Mouse (Mus musculus): ENCODE results near the gene Gm6760.

The Gm6760 gene

DNA sequence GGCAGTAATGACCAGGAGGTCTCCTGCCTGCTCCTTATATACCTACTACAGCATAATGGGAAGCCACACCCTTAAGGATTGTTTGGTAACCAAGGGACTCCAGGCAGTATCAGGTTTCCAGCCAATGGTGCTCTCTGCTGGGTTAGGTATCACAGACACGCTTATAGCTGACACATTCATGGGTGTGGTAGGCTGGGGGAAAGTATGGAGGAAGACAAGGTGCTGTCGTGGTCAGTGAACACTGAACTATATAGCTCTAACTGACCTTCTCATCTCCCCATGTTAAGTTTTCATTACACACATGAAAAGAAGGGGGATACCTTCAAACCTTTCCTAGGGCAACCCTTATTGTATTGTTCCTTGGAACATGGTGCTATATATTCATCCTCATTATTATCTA is at the start of gene Gm6760:
Gene Gm6760, minus strand, starts transcription at position 101 of the 400 bp plus-strand sequence.
- DNase-seq = no peak

DNA sequence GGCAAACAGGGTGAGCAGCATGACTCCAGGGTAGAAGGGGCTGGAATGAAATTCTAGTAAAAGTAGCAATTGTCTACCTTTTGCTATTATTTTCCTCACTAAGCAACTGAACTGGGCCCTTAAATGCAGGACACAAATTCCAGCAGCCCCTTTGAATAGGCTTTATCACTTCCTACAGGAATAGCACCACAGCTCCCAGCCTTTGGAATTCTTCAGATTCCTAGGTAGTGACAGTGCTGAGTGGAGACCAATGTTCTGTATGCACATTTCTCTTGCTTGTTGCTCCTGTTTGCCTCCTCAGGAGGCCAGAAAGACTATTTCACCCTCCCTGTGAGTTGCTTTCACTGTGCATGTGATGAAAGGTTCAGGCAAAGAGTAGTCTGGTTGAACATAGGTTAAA is 29.2 kb upstream of the Gm6760 start:
- no peak for DNase-seq

DNA sequence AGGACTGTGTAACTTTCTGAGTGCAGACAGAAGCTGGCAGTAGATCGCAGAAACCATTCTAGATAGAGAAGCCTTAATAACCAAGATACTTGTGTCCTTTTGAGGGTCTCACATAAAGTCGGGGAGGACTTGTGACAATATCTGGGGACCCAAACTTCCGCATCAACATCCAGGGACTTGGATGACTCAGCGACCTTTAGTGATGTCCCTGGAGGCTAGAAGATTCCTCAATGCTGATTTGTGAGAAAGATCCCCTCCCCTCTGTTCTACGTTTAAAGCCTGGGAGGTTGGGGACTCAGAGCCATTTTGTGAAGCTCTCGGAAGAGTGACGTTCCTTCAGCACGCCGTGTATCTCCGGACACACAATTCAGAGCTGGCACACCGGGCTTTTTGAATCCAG is 21.2 kb upstream of the Gm6760 start, which contains the start of gene 3830417A13Rik:
Gene 3830417A13Rik, plus strand, starts transcription at position 301 of the 400 bp plus-strand sequence.
- no peak for DNase-seq

Data from liver (tissue).